Mouse (Mus musculus) heart, postnatal 14 days (tissue): ENCODE results near the gene Taf11. TPM values are rescaled to one million over a fixed set of nuclear protein-coding genes. Genes with fewer than 3 reads are reported as not detected.
A peak's percentile ranks its signal among the peaks of the same experiment; 100 is the strongest.

Experiments used
- DNase-seq, 2 experiments: peaks; one replicate each; pipeline ENCODE4 v3.0.0; 2021 to 2022
- intact Hi-C: fragments of 180-260 bp; cut with DNase I; formaldehyde crosslinking; loops from one replicate; pipeline ENCODE4 v1.15.1; 2025
- long read RNA-seq, 2 experiments: library from polyadenylated mRNA; stranded (forward); transcript quantifications; one replicate each; pipeline ENCODE4 v2.0.0; 2021
- total RNA-seq, 2 experiments: library from RNA; stranded (reverse); gene quantifications; 2 replicates each; pipeline ENCODE4 v1.2.3; 2021

The Taf11 gene
- 10 to 100 TPM; 21.6 to 23.7 TPM for total RNA-seq
- long read RNA-seq, experiment 1, transcript Taf11-201 (5 exons, 1,220 nt): major isoform, 16 of 19 reads
- long read RNA-seq, experiment 1, partial matches to known transcripts: 2 of 19 reads
- long read RNA-seq, experiment 1, other reads (novel, unspliced or antisense): 1 of 19 reads
- long read RNA-seq, experiment 2, transcript Taf11-201 (5 exons, 1,220 nt): major isoform, 13 of 19 reads
- long read RNA-seq, experiment 2, partial matches to known transcripts: 0 of 19 reads
- long read RNA-seq, experiment 2, other reads (novel, unspliced or antisense): 5 of 19 reads

- intact Hi-C loops: loop anchor here (1.0 to 5.0 kb wide), 4 partner anchors 25 to 252 kb away; no protein-coding TSS in a partner anchor
- no peak for DNase-seq
Observed at GRCm38 (mm10) chr17:27909622-27910500, at the start of gene Taf11. Gene Taf11 (minus strand): TSS chr17:27909844.

- DNase-seq: no peak
- intact Hi-C loops: no loop called here
Observed at GRCm38 (mm10) chr17:27957649-27958048, 48.0 kb upstream of the Taf11 start.

GRCm38 (mm10) chr17:27954629-27955402 is 45.2 kb upstream of the Taf11 start:
- intact Hi-C loops: no loop called here
- DNase-seq: no peak

- DNase-seq: no peak
- intact Hi-C loops: no loop called here
Observed at GRCm38 (mm10) chr17:27953136-27953535, 43.5 kb upstream of the Taf11 start.

GRCm38 (mm10) chr17:27947155-27947554 is 37.5 kb upstream of the Taf11 start:
- intact Hi-C loops: no loop called here
- no peak for DNase-seq

- intact Hi-C loops: no loop called here
- no peak for DNase-seq
Observed at GRCm38 (mm10) chr17:27946371-27946770, 36.7 kb upstream of the Taf11 start.

GRCm38 (mm10) chr17:27945546-27946216 is 36.0 kb upstream of the Taf11 start:
- intact Hi-C loops: no loop called here
- DNase-seq: peak in 1 of 2 experiments; percentile 40

GRCm38 (mm10) chr17:27942131-27942530 is 32.5 kb upstream of the Taf11 start:
- intact Hi-C loops: no loop called here
- DNase-seq: no peak

- intact Hi-C loops: no loop called here
- no peak for DNase-seq
Observed at GRCm38 (mm10) chr17:27941698-27942097, 32.1 kb upstream of the Taf11 start.

- DNase-seq: no peak
- intact Hi-C loops: no loop called here
Observed at GRCm38 (mm10) chr17:27941178-27941577, 31.5 kb upstream of the Taf11 start.

GRCm38 (mm10) chr17:27940352-27940751 is 30.7 kb upstream of the Taf11 start:
- peak in 1 of 2 experiments; percentile 34 for DNase-seq
- intact Hi-C loops: no loop called here

- no peak for DNase-seq
- intact Hi-C loops: no loop called here
Observed at GRCm38 (mm10) chr17:27939028-27939427, 29.4 kb upstream of the Taf11 start.

- peak in 1 of 2 experiments; percentile 41 for DNase-seq
- intact Hi-C loops: no loop called here
Observed at GRCm38 (mm10) chr17:27938121-27938754, 28.6 kb upstream of the Taf11 start.

- no peak for DNase-seq
- intact Hi-C loops: no loop called here
Observed at GRCm38 (mm10) chr17:27937054-27937615, 27.5 kb upstream of the Taf11 start.

GRCm38 (mm10) chr17:27935091-27935490 is 25.4 kb upstream of the Taf11 start:
- no peak for DNase-seq
- intact Hi-C loops: loop anchor here (2.0 kb wide), 1 partner anchor 24 kb away; no protein-coding TSS in a partner anchor

- DNase-seq: no peak
- intact Hi-C loops: loop anchor here (2.0 kb wide), 1 partner anchor 24 kb away; no protein-coding TSS in a partner anchor
Observed at GRCm38 (mm10) chr17:27934136-27934910, 24.7 kb upstream of the Taf11 start.

GRCm38 (mm10) chr17:27931826-27932225 is 22.2 kb upstream of the Taf11 start:
- intact Hi-C loops: no loop called here

GRCm38 (mm10) chr17:27930291-27930690 is 20.6 kb upstream of the Taf11 start:
- no peak for DNase-seq
- intact Hi-C loops: no loop called here

More at GRCm38 (mm10) chr17:27931826-27932225, 22.2 kb upstream of the Taf11 start:
- DNase-seq: no peak
